Mouse (Mus musculus): ENCODE results near the gene Adamts14. TPM values are rescaled to one million over a fixed set of nuclear protein-coding genes. Genes with fewer than 3 reads are reported as not detected.

The Adamts14 gene
- polyA plus RNA-seq, 1 experiment from 2014 or later: 0.29 TPM

- Histone ChIP-seq H3K4me2 (ENCODE audit: low read length) (no peak overlapping the region), H3K36me3 (ENCODE audit: control insufficient read depth, insufficient read depth, low read length) (no peaks in the 10 kb centered on the region), H3K27ac (ENCODE audit: low read length) (no peak overlapping the region), H3K4me3 (ENCODE audit: low read depth, low read length) (no peak overlapping the region), H3K27me3 (ENCODE audit: control insufficient read depth, insufficient read depth, low read depth, low read length) (no peaks in the 10 kb centered on the region), H3K9me3 (replicated peaks; ENCODE audit: control insufficient read depth, low read length, poor library complexity, severe bottlenecking) (no peaks in the 10 kb centered on the region), H3K4me1 (ENCODE audit: control insufficient read depth, insufficient read depth, low read length) (no peaks in the 10 kb centered on the region), H3K9ac (ENCODE audit: low read depth, low read length) (no peak overlapping the region)
- WGBS: 89% methylated on average over 6 of the region's 6 CpGs
- no peak for ATAC-seq
Observed at GRCm38 (mm10) chr10:61304046-61304445, 30.8 kb upstream of the Adamts14 start.

- WGBS: 85% methylated on average over 3 of the region's 3 CpGs
Observed at GRCm38 (mm10) chr10:61300996-61301395, 27.8 kb upstream of the Adamts14 start.

GRCm38 (mm10) chr10:61297477-61297876 is 24.2 kb upstream of the Adamts14 start, which contains the start of gene Prf1:
Prf1 (plus strand) TSS chr10:61297833.
- Histone ChIP-seq H3K36me3 (ENCODE audit: control insufficient read depth, insufficient read depth, low read length) (no peaks in the 10 kb centered on the region), H3K9me3 (replicated peaks; ENCODE audit: control insufficient read depth, low read length, poor library complexity, severe bottlenecking) (no peaks in the 10 kb centered on the region), H3K4me3 (ENCODE audit: low read depth, low read length) (no peak within 1 kb of the TSS), H3K4me2 (ENCODE audit: low read length) (no peak within 1 kb of the TSS), H3K27ac (ENCODE audit: low read length) (no peak within 1 kb of the TSS), H3K27me3 (ENCODE audit: control insufficient read depth, insufficient read depth, low read depth, low read length) (no peaks in the 10 kb centered on the region), H3K9ac (ENCODE audit: low read depth, low read length) (no peak within 1 kb of the TSS), H3K4me1 (ENCODE audit: control insufficient read depth, insufficient read depth, low read length) (no peaks in the 10 kb centered on the region)
- WGBS: 89% methylated on average over 7 of the region's 7 CpGs
- no peak for ATAC-seq

More at GRCm38 (mm10) chr10:61300996-61301395, 27.8 kb upstream of the Adamts14 start:
- Histone ChIP-seq H3K4me3 (ENCODE audit: low read depth, low read length) (no peak overlapping the region), H3K4me2 (ENCODE audit: low read length) (no peak overlapping the region), H3K27ac (ENCODE audit: low read length) (no peak overlapping the region), H3K9me3 (replicated peaks; ENCODE audit: control insufficient read depth, low read length, poor library complexity, severe bottlenecking) (no peaks in the 10 kb centered on the region), H3K36me3 (ENCODE audit: control insufficient read depth, insufficient read depth, low read length) (no peaks in the 10 kb centered on the region), H3K27me3 (ENCODE audit: control insufficient read depth, insufficient read depth, low read depth, low read length) (no peaks in the 10 kb centered on the region), H3K9ac (ENCODE audit: low read depth, low read length) (no peak overlapping the region), H3K4me1 (ENCODE audit: control insufficient read depth, insufficient read depth, low read length) (no peaks in the 10 kb centered on the region)
- no peak for ATAC-seq

- no peak overlapping the region for H3K4me2 ChIP-seq (ENCODE audit: low read length)
- H3K36me3 ChIP-seq (ENCODE audit: control insufficient read depth, insufficient read depth, low read length): no peaks in the 10 kb centered on the region
- ATAC-seq: no peak
- H3K9ac ChIP-seq (ENCODE audit: low read depth, low read length): no peak overlapping the region
- no peaks in the 10 kb centered on the region for H3K27me3 ChIP-seq (ENCODE audit: control insufficient read depth, insufficient read depth, low read depth, low read length)
- no peak overlapping the region for H3K27ac ChIP-seq (ENCODE audit: low read length)
- H3K4me1 ChIP-seq (ENCODE audit: control insufficient read depth, insufficient read depth, low read length): no peaks in the 10 kb centered on the region
- WGBS: 83% methylated on average over 8 of the region's 8 CpGs
- no peaks in the 10 kb centered on the region for H3K9me3 ChIP-seq (replicated peaks; ENCODE audit: control insufficient read depth, low read length, poor library complexity, severe bottlenecking)
- no peak overlapping the region for H3K4me3 ChIP-seq (ENCODE audit: low read depth, low read length)
Observed at GRCm38 (mm10) chr10:61296713-61297445, 23.6 kb upstream of the Adamts14 start.

GRCm38 (mm10) chr10:61294242-61294641 is 21.0 kb upstream of the Adamts14 start:
- no peaks in the 10 kb centered on the region for H3K4me1 ChIP-seq (ENCODE audit: control insufficient read depth, insufficient read depth, low read length)
- no peak overlapping the region for H3K27ac ChIP-seq (ENCODE audit: low read length)
- H3K9ac ChIP-seq (ENCODE audit: low read depth, low read length): no peak overlapping the region
- no peaks in the 10 kb centered on the region for H3K36me3 ChIP-seq (ENCODE audit: control insufficient read depth, insufficient read depth, low read length)
- WGBS: 91% methylated on average over 8 of the region's 8 CpGs
- no peaks in the 10 kb centered on the region for H3K9me3 ChIP-seq (replicated peaks; ENCODE audit: control insufficient read depth, low read length, poor library complexity, severe bottlenecking)
- no peak for ATAC-seq
- no peak overlapping the region for H3K4me2 ChIP-seq (ENCODE audit: low read length)
- H3K4me3 ChIP-seq (ENCODE audit: low read depth, low read length): no peak overlapping the region
- no peaks in the 10 kb centered on the region for H3K27me3 ChIP-seq (ENCODE audit: control insufficient read depth, insufficient read depth, low read depth, low read length)

- Histone ChIP-seq H3K9me3 (replicated peaks; ENCODE audit: control insufficient read depth, low read length, poor library complexity, severe bottlenecking) (no peaks in the 10 kb centered on the region), H3K27me3 (ENCODE audit: control insufficient read depth, insufficient read depth, low read depth, low read length) (no peaks in the 10 kb centered on the region), H3K4me1 (ENCODE audit: control insufficient read depth, insufficient read depth, low read length) (no peaks in the 10 kb centered on the region), H3K36me3 (ENCODE audit: control insufficient read depth, insufficient read depth, low read length) (no peaks in the 10 kb centered on the region), H3K4me3 (ENCODE audit: low read depth, low read length) (no peak overlapping the region), H3K4me2 (ENCODE audit: low read length) (no peak overlapping the region), H3K9ac (ENCODE audit: low read depth, low read length) (no peak overlapping the region), H3K27ac (ENCODE audit: low read length) (no peak overlapping the region)
- ATAC-seq: no peak
- 44% methylated on average over 2 of the region's 2 CpGs for WGBS
Observed at GRCm38 (mm10) chr10:61290479-61290878, 17.2 kb upstream of the Adamts14 start.

- ATAC-seq: no peak
- Histone ChIP-seq H3K27ac (ENCODE audit: low read length) (no peak overlapping the region), H3K4me1 (ENCODE audit: control insufficient read depth, insufficient read depth, low read length) (no peaks in the 10 kb centered on the region), H3K4me2 (ENCODE audit: low read length) (no peak overlapping the region), H3K36me3 (ENCODE audit: control insufficient read depth, insufficient read depth, low read length) (no peaks in the 10 kb centered on the region), H3K27me3 (ENCODE audit: control insufficient read depth, insufficient read depth, low read depth, low read length) (no peaks in the 10 kb centered on the region), H3K9me3 (replicated peaks; ENCODE audit: control insufficient read depth, low read length, poor library complexity, severe bottlenecking) (no peaks in the 10 kb centered on the region), H3K9ac (ENCODE audit: low read depth, low read length) (no peak overlapping the region), H3K4me3 (ENCODE audit: low read depth, low read length) (no peak overlapping the region)
- WGBS: 80% methylated on average over 2 of the region's 2 CpGs
Observed at GRCm38 (mm10) chr10:61290016-61290415, 16.8 kb upstream of the Adamts14 start.

GRCm38 (mm10) chr10:61286246-61286645 is 13.0 kb upstream of the Adamts14 start:
- no peaks in the 10 kb centered on the region for H3K4me1 ChIP-seq (ENCODE audit: control insufficient read depth, insufficient read depth, low read length)
- H3K4me2 ChIP-seq (ENCODE audit: low read length): no peak overlapping the region
- H3K9ac ChIP-seq (ENCODE audit: low read depth, low read length): no peak overlapping the region
- no peak overlapping the region for H3K27ac ChIP-seq (ENCODE audit: low read length)
- H3K4me3 ChIP-seq (ENCODE audit: low read depth, low read length): no peak overlapping the region
- 69% methylated on average over 7 of the region's 7 CpGs for WGBS
- no peaks in the 10 kb centered on the region for H3K36me3 ChIP-seq (ENCODE audit: control insufficient read depth, insufficient read depth, low read length)
- ATAC-seq: no peak
- no peaks in the 10 kb centered on the region for H3K9me3 ChIP-seq (replicated peaks; ENCODE audit: control insufficient read depth, low read length, poor library complexity, severe bottlenecking)
- H3K27me3 ChIP-seq (ENCODE audit: control insufficient read depth, insufficient read depth, low read depth, low read length): no peaks in the 10 kb centered on the region

GRCm38 (mm10) chr10:61285271-61285670 is 12.0 kb upstream of the Adamts14 start:
- no peaks in the 10 kb centered on the region for H3K36me3 ChIP-seq (ENCODE audit: control insufficient read depth, insufficient read depth, low read length)

More at GRCm38 (mm10) chr10:61285271-61285670, 12.0 kb upstream of the Adamts14 start:
- Histone ChIP-seq H3K4me2 (ENCODE audit: low read length) (no peak overlapping the region), H3K27ac (ENCODE audit: low read length) (no peak overlapping the region), H3K4me3 (ENCODE audit: low read depth, low read length) (no peak overlapping the region), H3K9ac (ENCODE audit: low read depth, low read length) (no peak overlapping the region), H3K27me3 (ENCODE audit: control insufficient read depth, insufficient read depth, low read depth, low read length) (no peaks in the 10 kb centered on the region), H3K4me1 (ENCODE audit: control insufficient read depth, insufficient read depth, low read length) (no peaks in the 10 kb centered on the region), H3K9me3 (replicated peaks; ENCODE audit: control insufficient read depth, low read length, poor library complexity, severe bottlenecking) (no peaks in the 10 kb centered on the region)
- 76% methylated on average over 11 of the region's 11 CpGs for WGBS
- ATAC-seq: no peak

Measured in midbrain, embryonic 16.5 days (tissue).